Mouse (Mus musculus) CH12.LX (cell line): ENCODE data around the gene Otud5. TPM values are rescaled to one million over a fixed set of nuclear protein-coding genes. Genes with fewer than 3 reads are reported as not detected.
"Not testable (repeated sequence)": the region's sequence is repeated elsewhere in the genome, so short reads cannot be mapped to it uniquely, and the experiment has no call there.

Source experiments
- DNase-seq: peaks from one replicate; pipeline ENCODE4 v3.0.0-alpha.2; 2013; ENCODE audit errors: extremely low read depth
- H3K27ac ChIP-seq: 2 replicates; pipeline ENCODE4 v1.5.1; 2012; ENCODE audit warnings: low read depth, mild to moderate bottlenecking, control low read depth, moderate library complexity; ENCODE audit not compliant: insufficient read depth
- H3K27me3 ChIP-seq: replicated peaks from 2 replicates; pipeline ENCODE3; 2012; ENCODE audit warnings: inconsistent platforms
- H3K36me3 ChIP-seq, 2 experiments: replicated peaks in 1 of 2; 2 replicates each; pipeline versions ENCODE3 to v1.6.1; 2012; ENCODE audit warnings: inconsistent platforms in 1 of 2, low read length in 1 of 2, mild to moderate bottlenecking in 1 of 2, mixed read lengths in 1 of 2, moderate library complexity in 1 of 2; ENCODE audit not compliant: control insufficient read depth in 1 of 2, insufficient read depth in 1 of 2
- H3K4me1 ChIP-seq, 2 experiments: 2 replicates each; pipeline ENCODE4 v1.6.1; 2012; ENCODE audit warnings: inconsistent platforms in 1 of 2, moderate library complexity in 1 of 2; ENCODE audit not compliant: insufficient read depth in 2 of 2, control insufficient read depth in 1 of 2
- H3K4me2 ChIP-seq: 2 replicates; pipeline ENCODE4 v1.6.1; 2012; ENCODE audit warnings: low read depth, mild to moderate bottlenecking, control low read depth; ENCODE audit not compliant: poor library complexity, insufficient read depth, severe bottlenecking
- H3K4me3 ChIP-seq, 3 experiments: fragments of 150-350 bp in 1 of 3; sonication (generic) in 1 of 3; replicated peaks in 1 of 3; 2 replicates each; pipeline versions ENCODE3 to v1.5.1; 2011 to 2012; ENCODE audit warnings: low read depth in 2 of 3, low read length in 2 of 3, mild to moderate bottlenecking in 2 of 3, moderate library complexity in 2 of 3, control low read depth in 1 of 3, improper control_type of control experiment in 1 of 3, inconsistent platforms in 1 of 3, mixed read lengths in 1 of 3; ENCODE audit not compliant: poor library complexity in 1 of 3
- H3K79me2 ChIP-seq: replicated peaks from 2 replicates; pipeline ENCODE4 v1.6.1; 2012; ENCODE audit warnings: mild to moderate bottlenecking, moderate library complexity; ENCODE audit not compliant: control insufficient read depth, poor library complexity, insufficient read depth, severe bottlenecking; ENCODE audit errors: extremely low read depth
- H3K9ac ChIP-seq: 2 replicates; pipeline ENCODE4 v1.6.1; 2012; ENCODE audit warnings: low read depth, mild to moderate bottlenecking, control low read depth, moderate library complexity; ENCODE audit not compliant: insufficient read depth
- H3K9me3 ChIP-seq: replicated peaks from 2 replicates; pipeline ENCODE3; 2012; ENCODE audit warnings: low read length, inconsistent platforms, mixed read lengths
- CTCF ChIP-seq, 2 experiments: IDR thresholded peaks in 1 of 2; conservative IDR thresholded peaks in 1 of 2; 2 replicates each; pipeline ENCODE4 v1.5.1; 2011 to 2012; ENCODE audit warnings: low read depth in 2 of 2, low read length in 2 of 2, improper control_type of control experiment in 1 of 2, inconsistent platforms in 1 of 2, mild to moderate bottlenecking in 1 of 2, moderate library complexity in 1 of 2
- RAD21 ChIP-seq: IDR thresholded peaks from 2 replicates; pipeline ENCODE4 v1.6.1; 2011; ENCODE audit warnings: low read depth, mild to moderate bottlenecking, low read length, improper control_type of control experiment, moderate library complexity
- SMC3 ChIP-seq: IDR thresholded peaks from 2 replicates; pipeline ENCODE4 v1.6.1; 2011; ENCODE audit warnings: low read depth, low read length, improper control_type of control experiment
- ZC3H11A ChIP-seq: IDR thresholded peaks from 2 replicates; pipeline ENCODE4 v1.6.1; 2012; ENCODE audit warnings: low read depth, mild to moderate bottlenecking, inconsistent platforms, low read length, improper control_type of control experiment
- dilution Hi-C: fragments of 300-500 bp; cut with MboI; formaldehyde crosslinking; loops from 2 replicates; pipeline ENCODE4 v1.14.3; 2020; ENCODE audit warnings: low sequenced_read_pairs; ENCODE audit not compliant: extremely low pct_unique_long_range_greater_than_20kb, extremely low pct_ligation_motif_present
- in situ Hi-C: fragments of 300-500 bp; cut with MboI; formaldehyde crosslinking; loops from 3 replicates; pipeline ENCODE4 v1.14.3; 2019; ENCODE audit warnings: low sequenced_read_pairs, low pct_ligation_motif_present, low pct_unique_long_range_greater_than_20kb, mixed read lengths
- polyA plus RNA-seq: library from polyadenylated mRNA; unstranded; fragments of >175 nt; gene quantifications from 2 replicates; pipeline ENCODE4 v1.2.1, GENCODE M21; 2012; ENCODE audit warnings: low read depth; ENCODE audit not compliant: insufficient read length
- total RNA-seq, 2 experiments: library from RNA; depleted of rRNA; stranded (reverse); fragments of 300-350 nt in 1 of 2; fragments of >200 nt in 1 of 2; gene quantifications; 2 replicates each; pipeline ENCODE4 v1.2.3; 2012 to 2014

Gene Otud5
- total and polyA plus RNA-seq, 3 experiments = 58.0 to 92.7 (median 67.8) TPM

DNA sequence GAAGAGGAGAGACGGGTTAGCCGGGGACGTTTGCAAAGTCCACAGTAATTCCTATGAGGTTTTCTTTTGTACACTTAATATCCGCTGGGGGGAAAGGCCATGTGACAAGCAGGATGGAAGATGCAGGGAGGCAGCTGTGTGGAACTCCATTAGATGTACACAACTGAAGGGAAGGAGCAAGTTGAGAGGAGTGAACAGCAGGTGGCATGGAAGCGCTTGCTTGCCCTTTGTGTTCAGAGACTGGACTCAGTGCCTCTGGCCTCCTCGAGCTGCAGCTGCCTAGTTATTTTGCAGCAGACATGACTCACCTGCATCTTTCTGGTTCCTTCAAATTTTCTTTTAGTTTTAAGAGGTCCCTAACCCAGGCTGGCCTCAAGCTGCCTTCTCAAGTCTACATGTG is 69.3 kb downstream of the Otud5 start:
- in situ Hi-C loops (loop anchor here (5.0 to 25.0 kb wide), 2 partner anchors 107 to 202 kb away; partner anchors contain the start of gene Glod5), dilution Hi-C loops (no loop called here)
- Histone ChIP-seq H3K36me3 (peaks cover 10 to 19% of the 10 kb centered on the region in 2 experiments), H3K27ac (no peak overlapping the region), H3K79me2 (no peaks in the 10 kb centered on the region), H3K4me3 (no peak overlapping the region), H3K9ac (no peak overlapping the region), H3K27me3 (no peaks in the 10 kb centered on the region), H3K4me2 (no peak overlapping the region), H3K4me1 (no peaks in the 10 kb centered on the region), H3K9me3 (no peaks in the 10 kb centered on the region)
- TF ChIP-seq CTCF (conservative IDR thresholded peaks at IDR 0.05 in 1 of 2, IDR thresholded peaks at IDR 0.05 in 1 of 2; ENCODE audit: low read depth in 2 of 2, low read length in 2 of 2) (peak in 1 of 2 experiments; percentile 9; a peak in 1 of 4 replicates), ZC3H11A (no peak)
- no peak for DNase-seq

DNA sequence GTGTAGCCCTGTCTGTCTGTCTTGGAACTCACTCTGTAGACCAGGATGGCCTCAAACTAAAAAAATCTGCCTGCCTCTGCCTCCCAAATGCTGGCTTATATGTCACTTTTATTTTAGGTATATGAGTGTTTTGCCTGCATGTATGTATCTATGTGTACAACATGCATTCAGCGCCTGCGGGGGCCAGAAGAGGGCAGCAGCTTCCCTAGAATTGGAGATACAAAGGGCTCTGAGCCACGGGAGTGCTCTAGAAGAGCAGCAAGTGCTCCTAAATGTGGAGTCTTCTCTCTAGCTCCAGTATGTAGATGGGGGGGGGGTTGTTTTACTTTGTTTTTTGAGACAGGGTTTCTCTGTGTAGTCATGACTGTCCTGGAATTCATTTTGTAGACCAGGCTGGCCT is 74.5 kb downstream of the Otud5 start:
- H3K79me2 ChIP-seq, H3K4me2 ChIP-seq, H3K9me3 ChIP-seq, H3K36me3 ChIP-seq, H3K27me3 ChIP-seq, H3K4me1 ChIP-seq, H3K27ac ChIP-seq, DNase-seq, dilution Hi-C loops, H3K9ac ChIP-seq, H3K4me3 ChIP-seq: not testable (repeated sequence)
- TF ChIP-seq CTCF (conservative IDR thresholded peaks at IDR 0.05 in 1 of 2, IDR thresholded peaks at IDR 0.05 in 1 of 2; ENCODE audit: low read depth in 2 of 2, low read length in 2 of 2) = peak in 1 of 2 experiments; percentile 38; a peak in 2 of 4 replicates
- TF ChIP-seq SMC3 = peak; percentile 12; the same call in 1 of the 2 replicates
- TF ChIP-seq RAD21 = peak; percentile 10
- in situ Hi-C loops = loop anchor here (25.0 kb wide), 1 partner anchor 197 kb away; no protein-coding TSS in a partner anchor

DNA sequence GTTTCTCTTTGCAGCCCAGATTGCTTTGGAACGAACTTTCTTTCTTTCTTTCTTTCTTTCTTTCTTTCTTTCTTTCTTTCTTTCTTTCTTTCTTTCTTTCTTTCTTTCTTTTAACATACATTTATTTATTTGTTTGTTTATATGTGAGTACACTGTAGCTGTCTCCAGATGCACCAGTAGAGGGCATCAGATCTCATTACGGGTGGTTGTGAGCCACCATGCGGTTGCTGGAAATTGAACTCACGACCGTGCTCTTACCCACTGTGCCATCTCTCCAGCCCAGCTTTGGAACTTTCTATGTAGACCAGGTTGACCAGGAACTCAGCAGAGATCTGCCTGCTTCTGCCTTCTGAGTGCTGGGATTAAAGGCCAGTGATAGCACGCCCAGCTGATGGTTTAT is 76.8 kb downstream of the Otud5 start:
- dilution Hi-C loops = not testable (repeated sequence)

More for the DNA sequence above, 76.8 kb downstream of the Otud5 start:
- TF ChIP-seq SMC3 (peak; percentile 20; the same call in 1 of the 2 replicates), CTCF (conservative IDR thresholded peaks at IDR 0.05 in 1 of 2, IDR thresholded peaks at IDR 0.05 in 1 of 2; ENCODE audit: low read depth in 2 of 2, low read length in 2 of 2) (peak in 1 of 2 experiments; percentile 55; a peak in 2 of 4 replicates)
- not testable (repeated sequence) for H3K36me3 ChIP-seq, H3K4me2 ChIP-seq, DNase-seq, H3K27ac ChIP-seq, H3K9me3 ChIP-seq, H3K79me2 ChIP-seq, H3K4me1 ChIP-seq, H3K9ac ChIP-seq, H3K4me3 ChIP-seq, H3K27me3 ChIP-seq
- in situ Hi-C loops = loop anchor here (25.0 kb wide), 1 partner anchor 194 kb away; no protein-coding TSS in a partner anchor
